Mouse (Mus musculus): ENCODE measurements around the gene Gm28729.
"Not testable (repeated sequence)": the region's sequence is repeated elsewhere in the genome, so short reads cannot be mapped to it uniquely, and the experiment has no call there.

Gene Gm28729

GRCm38 (mm10) chr9:96493212-96493611, 31.9 kb downstream of the Gm28729 start:
- CTCF ChIA-PET: interaction anchor here in 3 of 4 experiments (0.6 to 1.1 kb wide), 4 partner anchors 8 to 143 kb away, joined by 3 to 7 read pairs (median 3); no protein-coding TSS in a partner anchor

DNA sequence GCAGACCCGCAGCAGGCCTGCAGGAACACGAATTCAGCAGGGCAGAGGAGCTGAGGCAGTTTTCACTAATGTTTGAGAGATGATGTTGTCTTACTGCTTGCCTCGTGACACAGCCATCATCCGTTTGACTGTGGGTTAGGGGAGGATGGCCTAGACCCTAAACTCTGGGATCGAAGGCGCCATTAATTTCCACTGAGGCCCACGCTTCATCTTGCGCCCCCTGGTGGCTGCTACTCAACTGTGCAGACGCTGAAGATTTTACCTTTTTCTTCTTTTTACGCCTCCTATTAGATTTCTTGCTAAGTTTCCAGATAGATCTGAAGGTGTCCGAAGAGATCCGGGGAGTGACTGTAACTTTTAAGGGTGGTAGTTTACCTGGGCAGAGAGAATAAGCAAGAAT, 33.3 kb downstream of the Gm28729 start:
- ChIA-PET CTCF (interaction anchor here in 2 of 4 experiments (0.6 to 1.1 kb wide), 3 partner anchors 11 to 23 kb away, joined by 3 to 5 read pairs (median 4); no protein-coding TSS in a partner anchor), POLR2A (interaction anchor here in 1 of 4 experiments (1.6 kb wide), 1 partner anchor 13 kb away, joined by 7 read pairs; the partner anchor contains the start of gene Rnf7)

More at GRCm38 (mm10) chr9:96493212-96493611, 31.9 kb downstream of the Gm28729 start:
- POLR2A ChIA-PET: interaction anchor here in 3 of 4 experiments (0.6 to 1.4 kb wide), 5 partner anchors 9 to 323 kb away, joined by 3 to 13 read pairs (median 4); no protein-coding TSS in a partner anchor

DNA sequence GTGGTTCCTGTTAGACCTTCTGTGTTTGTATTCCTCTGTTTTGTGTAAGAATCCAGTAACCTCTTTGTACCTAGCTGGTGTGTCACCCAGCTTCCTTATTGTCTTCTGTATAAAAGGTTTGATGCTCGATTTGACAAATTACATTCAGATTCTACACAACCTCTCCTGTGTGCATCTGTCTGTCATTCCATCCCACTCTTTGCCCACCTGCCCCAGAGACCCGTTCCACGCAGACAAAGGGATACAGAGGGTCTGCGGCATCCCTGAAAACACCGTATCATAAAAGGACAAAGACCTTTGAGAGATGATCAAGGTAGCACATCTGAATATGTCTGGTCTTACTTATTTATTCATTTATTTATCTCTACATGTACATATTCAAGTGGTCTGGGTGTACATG, 37.2 kb downstream of the Gm28729 start:
- POLR2A ChIA-PET: interaction anchor here in 1 of 4 experiments (0.8 to 1.6 kb wide), 8 partner anchors 9 to 138 kb away, joined by 3 to 7 read pairs (median 4); no protein-coding TSS in a partner anchor
- CTCF ChIA-PET: not testable (repeated sequence)

DNA sequence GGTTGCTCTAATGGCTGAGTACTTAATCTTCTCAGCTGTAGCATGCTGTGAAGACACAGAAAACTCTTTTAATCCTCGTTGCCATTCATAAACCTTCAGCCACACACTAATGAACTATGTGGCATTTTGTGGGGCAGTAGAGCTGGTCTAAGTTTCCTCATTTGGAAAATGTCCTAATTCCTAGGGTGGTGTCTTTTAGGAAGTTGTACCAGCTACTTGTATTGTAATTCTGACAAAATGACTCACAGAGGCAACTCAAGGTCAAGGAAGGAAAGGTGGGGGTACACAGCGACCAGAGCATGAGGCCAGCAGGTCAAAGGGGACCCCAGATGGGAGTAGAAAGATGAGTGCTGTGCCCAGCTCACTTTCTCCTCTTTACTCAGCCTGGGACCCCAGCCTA, 41.4 kb downstream of the Gm28729 start:
- ChIA-PET POLR2A (interaction anchor here (0.6 to 1.6 kb wide), 7 partner anchors 9 to 130 kb away, joined by 3 to 5 read pairs (median 3); no protein-coding TSS in a partner anchor), CTCF (interaction anchor here in 2 of 4 experiments (0.5 to 1.0 kb wide), 2 partner anchors 186 to 1428 kb away, joined by 3 read pairs; no protein-coding TSS in a partner anchor)

DNA sequence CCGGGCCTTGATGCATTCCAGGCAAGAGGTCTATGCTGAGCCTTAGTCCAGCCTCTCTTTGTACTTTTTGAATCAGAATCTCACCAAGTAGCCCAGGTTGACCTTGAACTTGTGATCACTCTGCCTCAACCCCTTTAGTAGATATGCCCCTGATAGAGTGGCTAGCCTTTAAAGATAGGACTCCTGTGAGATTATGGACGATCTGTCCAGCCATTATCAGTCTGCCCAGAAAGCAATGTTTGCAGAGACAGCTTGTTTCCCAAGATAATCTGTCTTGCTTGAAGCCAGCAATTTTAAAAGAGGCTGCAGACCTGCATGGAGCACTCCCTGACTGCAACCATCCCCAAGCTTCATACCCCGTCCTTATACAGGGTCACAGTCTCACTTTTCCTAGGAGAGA, 42.0 kb downstream of the Gm28729 start:
- ChIA-PET CTCF (interaction anchor here in 2 of 4 experiments (0.5 to 1.0 kb wide), 3 partner anchors 13 to 1429 kb away, joined by 3 read pairs; no protein-coding TSS in a partner anchor), POLR2A (interaction anchor here in 3 of 4 experiments (0.6 to 2.4 kb wide), 6 partner anchors 9 to 130 kb away, joined by 3 to 6 read pairs (median 4); no protein-coding TSS in a partner anchor)

GRCm38 (mm10) chr9:96478071-96478888, 46.8 kb downstream of the Gm28729 start, which contains the start of gene Rnf7:
TSS of gene Rnf7 (minus strand) at chr9:96478675.
- CTCF ChIA-PET: interaction anchor here in 1 of 4 experiments (0.6 kb wide), 1 partner anchor 220 kb away, joined by 3 read pairs; no protein-coding TSS in a partner anchor
- POLR2A ChIA-PET: interaction anchor here in 3 of 4 experiments (0.5 to 2.6 kb wide), 28 partner anchors 9 to 1588 kb away, joined by 3 to 8 read pairs (median 3); partner anchors contain the start of genes Gk5 (in 1 of the 3) and U2surp (in 1 of the 3)

GRCm38 (mm10) chr9:96472356-96472755, 52.7 kb downstream of the Gm28729 start:
- ChIA-PET POLR2A (interaction anchor here in 2 of 4 experiments (1.0 to 1.1 kb wide), 3 partner anchors 17 to 60 kb away, joined by 3 read pairs; no protein-coding TSS in a partner anchor), CTCF (interaction anchor here in 1 of 4 experiments (0.5 kb wide), 1 partner anchor 40 kb away, joined by 3 read pairs; no protein-coding TSS in a partner anchor)

DNA sequence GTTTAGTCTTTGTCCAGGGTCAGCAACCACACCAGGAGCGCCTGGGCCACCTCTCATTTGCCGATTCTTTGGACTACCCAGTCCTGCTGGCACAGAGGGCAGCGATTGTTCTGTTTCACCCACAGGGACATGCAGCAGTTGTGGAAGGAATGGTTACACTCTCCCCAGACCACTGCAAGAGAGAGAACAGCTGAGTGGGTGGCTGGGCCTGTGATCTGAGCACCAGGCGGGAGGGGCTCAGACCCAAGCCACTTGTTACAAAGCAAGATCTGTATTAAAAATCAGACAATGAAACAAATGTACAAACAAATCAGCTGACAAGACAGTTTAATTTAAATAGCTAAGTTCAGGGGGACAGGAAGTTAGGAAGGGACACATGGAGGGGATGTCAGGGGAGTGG, 53.4 kb downstream of the Gm28729 start:
- CTCF ChIA-PET, POLR2A ChIA-PET: not testable (repeated sequence)

DNA sequence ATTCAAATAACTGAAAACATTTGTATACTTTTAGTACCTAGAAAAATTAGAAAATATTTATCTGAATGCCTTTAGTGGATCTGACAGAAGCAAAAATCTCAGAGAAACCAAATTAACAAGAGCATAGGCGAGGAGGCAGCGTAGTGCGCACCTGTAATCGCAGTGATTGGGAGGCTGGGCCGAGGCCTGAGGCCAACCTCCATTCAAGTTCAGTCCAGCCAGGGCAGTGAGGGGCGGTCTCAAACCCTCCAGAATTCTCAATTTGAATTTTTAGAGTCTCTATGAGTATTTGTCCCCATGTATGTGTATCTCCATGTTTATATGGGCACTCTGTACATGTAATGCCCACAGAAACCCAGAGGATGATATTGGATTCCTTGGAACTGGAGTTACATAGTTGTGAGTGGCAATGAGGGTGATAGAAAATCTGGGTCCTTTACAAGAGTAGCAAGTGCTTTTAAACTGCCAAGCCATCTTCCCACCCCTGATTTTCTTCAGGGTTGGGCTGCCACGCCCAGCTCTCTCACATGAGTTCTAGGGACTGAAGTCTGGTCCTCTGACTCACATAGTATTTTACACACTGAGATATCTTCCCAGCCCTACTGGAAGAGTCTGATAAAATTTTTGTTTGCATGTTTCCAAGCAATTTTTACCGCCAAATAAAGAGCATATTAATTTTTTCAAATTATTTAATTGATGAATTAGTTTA, 54.6 kb downstream of the Gm28729 start:
- CTCF ChIA-PET: interaction anchor here in 1 of 4 experiments (1.1 kb wide), 1 partner anchor 52 kb away, joined by 4 read pairs; no protein-coding TSS in a partner anchor
- POLR2A ChIA-PET: interaction anchor here (0.6 to 1.9 kb wide), 12 partner anchors 8 to 122 kb away, joined by 3 to 7 read pairs (median 3); partner anchors contain the start of gene Rnf7 (in 1 of the 4)

DNA sequence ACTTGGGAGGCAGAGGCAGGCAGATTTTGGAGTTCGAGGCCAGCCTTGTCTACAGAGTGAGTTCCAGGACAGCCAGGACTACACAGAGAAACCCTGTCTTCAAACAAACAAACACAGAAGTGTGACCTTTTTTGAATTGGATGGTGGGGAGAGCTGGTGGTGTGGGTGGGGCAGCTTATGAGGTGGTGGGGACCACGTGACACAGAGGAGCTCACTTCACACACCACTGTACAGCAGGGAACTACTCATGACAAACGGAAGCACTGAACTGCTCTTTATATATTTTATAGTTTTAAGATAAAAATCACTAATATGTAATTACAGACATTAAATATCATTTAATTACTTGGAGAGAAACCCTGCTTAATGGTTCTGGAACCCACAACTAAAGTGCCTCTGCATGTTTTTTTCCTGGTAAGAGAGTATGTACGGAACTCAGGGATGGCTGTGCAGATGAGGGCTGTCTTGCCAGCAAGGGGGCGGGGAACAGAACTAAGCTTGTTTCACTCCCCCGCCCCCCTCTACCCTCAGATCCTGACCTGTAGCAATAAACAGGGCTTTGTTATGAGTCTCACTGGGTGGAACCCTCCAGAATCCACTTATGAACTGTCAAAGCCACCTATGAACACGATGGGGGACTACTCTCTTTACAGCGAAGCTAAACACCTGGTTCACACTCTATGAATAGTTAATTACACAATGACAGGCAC, 55.4 kb downstream of the Gm28729 start:
- ChIA-PET CTCF (interaction anchor here in 1 of 4 experiments (1.1 kb wide), 1 partner anchor 53 kb away, joined by 4 read pairs; no protein-coding TSS in a partner anchor), POLR2A (interaction anchor here in 3 of 4 experiments (0.7 to 1.9 kb wide), 13 partner anchors 8 to 121 kb away, joined by 3 to 7 read pairs (median 4); partner anchors contain the start of gene Rnf7 (in 1 of the 3))

DNA sequence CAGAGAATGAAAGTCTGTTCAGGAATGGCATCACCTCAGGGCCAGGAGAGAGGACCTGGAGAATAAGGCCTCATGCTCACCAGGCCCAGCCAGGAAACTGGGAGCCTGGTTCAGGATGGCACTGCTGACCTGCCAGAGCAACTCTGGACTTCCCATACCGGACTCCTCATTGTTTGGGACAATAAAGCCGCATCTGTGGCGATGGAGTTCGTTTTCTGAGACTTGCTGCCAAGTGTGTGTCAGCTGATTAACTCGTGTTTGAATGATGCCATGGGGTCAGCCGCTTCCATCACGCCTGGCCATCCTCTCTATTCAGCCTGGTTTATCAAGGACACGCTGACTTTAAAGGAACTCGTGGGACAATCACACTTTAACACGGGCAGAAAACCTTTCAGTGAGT, 61.4 kb downstream of the Gm28729 start:
- POLR2A ChIA-PET: no interaction called here
- CTCF ChIA-PET: interaction anchor here in 1 of 4 experiments (0.6 kb wide), 1 partner anchor 26 kb away, joined by 4 read pairs; no protein-coding TSS in a partner anchor

DNA sequence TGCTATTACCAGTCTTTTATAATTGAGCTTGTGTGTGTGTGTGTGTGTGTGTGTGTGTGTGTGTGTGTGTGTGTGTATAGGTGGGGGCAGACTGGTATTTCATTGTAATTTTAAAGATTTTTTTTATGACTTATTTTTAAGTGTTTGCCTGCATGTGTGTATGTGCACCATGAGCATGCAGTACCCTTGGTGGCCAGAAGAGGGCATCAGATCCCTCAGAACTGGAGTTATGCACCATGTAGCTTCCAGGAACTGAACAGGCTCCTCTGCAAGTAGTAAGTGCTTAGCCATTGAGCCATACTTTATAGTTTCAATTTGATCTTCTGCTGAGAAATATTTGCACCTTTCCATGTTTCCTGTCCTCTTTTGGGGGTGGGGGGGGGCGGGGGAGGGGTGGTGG, 63.5 kb downstream of the Gm28729 start:
- ChIA-PET POLR2A (interaction anchor here in 1 of 4 experiments (1.4 kb wide), 1 partner anchor 15 kb away, joined by 3 read pairs; no protein-coding TSS in a partner anchor), CTCF (interaction anchor here in 2 of 4 experiments (0.7 to 0.8 kb wide), 3 partner anchors 37 to 208 kb away, joined by 3 to 4 read pairs (median 4); no protein-coding TSS in a partner anchor)

DNA sequence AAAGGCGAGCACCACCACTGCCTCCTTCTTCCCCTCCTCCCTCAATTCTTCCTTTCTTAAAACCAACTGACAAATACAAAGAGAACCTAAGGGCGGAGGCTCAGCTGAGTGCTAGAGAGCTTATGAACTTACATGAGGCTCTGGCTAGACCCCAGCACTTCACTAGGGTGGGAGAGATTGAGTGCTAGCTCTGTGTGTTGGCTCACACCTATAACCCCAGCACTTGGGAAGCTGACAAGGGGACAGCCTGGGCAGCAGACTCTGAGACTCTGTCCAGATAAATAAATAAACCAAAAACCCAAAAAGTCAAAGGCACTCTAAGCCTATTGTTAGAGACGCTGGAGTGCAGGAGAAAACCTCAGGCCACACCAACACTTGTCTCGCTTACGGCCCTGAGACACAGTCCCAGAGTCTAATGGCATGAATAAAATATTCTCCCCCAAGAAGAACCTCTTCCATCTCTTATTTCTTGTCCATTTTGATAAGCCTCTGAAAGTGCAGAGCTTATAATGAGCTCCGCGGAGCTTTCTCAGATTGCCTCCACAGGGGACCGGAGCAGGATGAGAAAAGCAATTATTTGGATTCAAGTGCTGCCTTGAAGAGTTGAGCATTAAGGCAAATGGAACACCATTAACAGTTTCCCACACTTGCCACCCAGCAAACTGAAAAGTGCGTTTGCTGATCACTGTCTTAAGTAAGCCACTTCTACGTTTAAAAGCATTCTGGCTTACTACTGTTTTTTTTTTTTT, 64.8 kb downstream of the Gm28729 start:
- CTCF ChIA-PET: interaction anchor here in 1 of 4 experiments (0.7 kb wide), 1 partner anchor 19 kb away, joined by 5 read pairs; no protein-coding TSS in a partner anchor
- POLR2A ChIA-PET: interaction anchor here (0.5 to 1.2 kb wide), 6 partner anchors 9 to 332 kb away, joined by 3 to 4 read pairs (median 3); no protein-coding TSS in a partner anchor

GRCm38 (mm10) chr9:96455618-96456017, 69.4 kb downstream of the Gm28729 start:
- CTCF ChIA-PET: interaction anchor here in 2 of 4 experiments (0.5 to 1.4 kb wide), 3 partner anchors 20 to 106 kb away, joined by 3 to 4 read pairs (median 3); no protein-coding TSS in a partner anchor

DNA sequence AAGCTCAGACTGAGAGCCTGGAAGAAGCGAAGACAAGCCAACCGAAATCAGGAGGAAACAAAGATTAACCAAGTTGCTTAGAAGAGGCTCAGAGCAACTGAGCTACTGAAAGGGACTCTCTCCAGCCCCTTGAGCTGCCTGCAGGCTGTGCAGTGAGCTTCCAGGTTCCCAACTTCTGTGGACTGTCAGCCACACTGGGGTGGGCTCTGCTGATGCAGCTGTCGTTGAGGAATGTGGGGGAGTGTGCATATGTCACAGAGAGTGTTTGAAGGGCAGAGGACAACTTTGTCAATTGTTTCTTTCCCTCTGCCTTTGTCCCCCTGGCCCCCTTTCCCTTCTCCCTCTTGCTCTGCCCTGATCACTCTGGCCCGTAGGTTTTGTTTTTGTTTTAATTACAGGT, 72.1 kb downstream of the Gm28729 start:
- CTCF ChIA-PET: interaction anchor here in 2 of 4 experiments (0.6 to 0.9 kb wide), 2 partner anchors 12 to 200 kb away, joined by 4 to 6 read pairs; no protein-coding TSS in a partner anchor
- POLR2A ChIA-PET: interaction anchor here in 2 of 4 experiments (0.8 to 0.9 kb wide), 3 partner anchors 14 to 32 kb away, joined by 3 to 4 read pairs (median 3); no protein-coding TSS in a partner anchor

More at GRCm38 (mm10) chr9:96455618-96456017, 69.4 kb downstream of the Gm28729 start:
- POLR2A ChIA-PET: interaction anchor here in 3 of 4 experiments (0.7 to 1.8 kb wide), 11 partner anchors 10 to 179 kb away, joined by 3 to 6 read pairs (median 3); no protein-coding TSS in a partner anchor
